Mouse (Mus musculus): ENCODE data around the gene Ppp1r12b. TPM values are rescaled to one million over a fixed set of nuclear protein-coding genes. Genes with fewer than 3 reads are reported as not detected.
A peak's percentile ranks its signal among the peaks of the same experiment; 100 is the strongest.

Ppp1r12b gene
- polyA plus RNA-seq, 1 experiment from 2014 or later: 35.9 TPM

- no peak for ATAC-seq (ENCODE audit: insufficient number of reproducible peaks, insufficient read depth, low FRiP score, low read depth)
- Histone ChIP-seq H3K9ac (ENCODE audit: low read length) (no peak overlapping the region), H3K4me2 (ENCODE audit: low read length) (no peak overlapping the region), H3K4me3 (ENCODE audit: control insufficient read depth in 1 of 2, insufficient read depth in 1 of 2, low read depth in 1 of 2, low read length in 2 of 2) (no peak overlapping the region), H3K9me3 (ENCODE audit: control insufficient read depth, low read length) (no peaks in the 10 kb centered on the region), H3K4me1 (ENCODE audit: control insufficient read depth in 2 of 2, insufficient read depth in 2 of 2, low read length in 2 of 2) (peaks cover 13 to 28% of the 10 kb centered on the region in 2 experiments), H3K27ac (replicated peaks in 1 of 2; ENCODE audit: control insufficient read depth in 1 of 2, insufficient read depth in 1 of 2, low read depth in 2 of 2, low read length in 2 of 2) (peak overlapping the region; percentile 39 to 62; a peak in 3 of 4 replicates), H3K27me3 (ENCODE audit: control insufficient read depth, insufficient read depth, low read length) (no peaks in the 10 kb centered on the region), H3K36me3 (ENCODE audit: control insufficient read depth, insufficient read depth, low read length) (no peaks in the 10 kb centered on the region)
- 56% methylated on average over 4 of the region's 4 CpGs for WGBS
Measured at GRCm38 (mm10) chr1:134940863-134941262, 14.9 kb downstream of the Ppp1r12b start.

DNA sequence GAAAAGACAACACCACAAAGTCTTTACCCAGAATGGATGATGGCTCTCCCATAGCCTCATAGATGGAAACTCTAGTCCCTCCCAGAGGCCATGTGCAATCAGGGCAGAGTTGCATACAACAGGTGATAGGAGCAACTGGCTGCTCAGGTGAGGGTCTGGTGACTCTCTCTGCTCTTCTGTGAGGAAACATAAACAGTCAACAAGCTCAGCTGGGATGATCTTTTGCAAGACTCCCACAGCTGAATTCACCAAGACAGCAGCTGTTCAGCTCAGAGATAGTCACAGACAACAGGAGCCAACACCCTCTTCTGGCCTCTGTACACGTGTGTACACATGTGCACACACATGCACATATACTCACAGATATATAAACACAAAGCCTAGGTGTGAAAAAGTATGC lies 17.5 kb downstream of the Ppp1r12b start:
- Histone ChIP-seq H3K4me3 (ENCODE audit: control insufficient read depth in 1 of 2, insufficient read depth in 1 of 2, low read depth in 1 of 2, low read length in 2 of 2) (no peak overlapping the region), H3K9ac (ENCODE audit: low read length) (no peak overlapping the region), H3K27me3 (ENCODE audit: control insufficient read depth, insufficient read depth, low read length) (no peaks in the 10 kb centered on the region), H3K9me3 (ENCODE audit: control insufficient read depth, low read length) (no peaks in the 10 kb centered on the region), H3K27ac (replicated peaks in 1 of 2; ENCODE audit: control insufficient read depth in 1 of 2, insufficient read depth in 1 of 2, low read depth in 2 of 2, low read length in 2 of 2) (no peak overlapping the region), H3K4me2 (ENCODE audit: low read length) (no peak overlapping the region), H3K36me3 (ENCODE audit: control insufficient read depth, insufficient read depth, low read length) (no peaks in the 10 kb centered on the region), H3K4me1 (ENCODE audit: control insufficient read depth in 2 of 2, insufficient read depth in 2 of 2, low read length in 2 of 2) (peaks cover 19 to 54% of the 10 kb centered on the region in 2 experiments)
- ATAC-seq (ENCODE audit: insufficient number of reproducible peaks, insufficient read depth, low FRiP score, low read depth): no peak
- WGBS: 87% methylated on average over 1 of the region's 1 CpGs

- H3K36me3 ChIP-seq (ENCODE audit: control insufficient read depth, insufficient read depth, low read length): no peaks in the 10 kb centered on the region
- ATAC-seq (ENCODE audit: insufficient number of reproducible peaks, insufficient read depth, low FRiP score, low read depth): no peak
- H3K4me3 ChIP-seq (ENCODE audit: control insufficient read depth in 1 of 2, insufficient read depth in 1 of 2, low read depth in 1 of 2, low read length in 2 of 2): no peak overlapping the region
- peak overlapping the region; percentile 38; the same call in 1 of the 2 replicates for H3K9ac ChIP-seq (ENCODE audit: low read length)
- H3K27ac ChIP-seq (replicated peaks in 1 of 2; ENCODE audit: control insufficient read depth in 1 of 2, insufficient read depth in 1 of 2, low read depth in 2 of 2, low read length in 2 of 2): peak overlapping the region; percentile 20 to 83; a peak in 3 of 4 replicates
- WGBS: 55% methylated on average over 6 of the region's 6 CpGs
- H3K27me3 ChIP-seq (ENCODE audit: control insufficient read depth, insufficient read depth, low read length): no peaks in the 10 kb centered on the region
- no peaks in the 10 kb centered on the region for H3K9me3 ChIP-seq (ENCODE audit: control insufficient read depth, low read length)
- H3K4me1 ChIP-seq (ENCODE audit: control insufficient read depth in 2 of 2, insufficient read depth in 2 of 2, low read length in 2 of 2): peaks cover 26 to 63% of the 10 kb centered on the region in 2 experiments
- peak overlapping the region; percentile 34 for H3K4me2 ChIP-seq (ENCODE audit: low read length)
Measured at GRCm38 (mm10) chr1:134936335-134936734, 19.4 kb downstream of the Ppp1r12b start.

GRCm38 (mm10) chr1:134932431-134932830 lies 23.3 kb downstream of the Ppp1r12b start:
- H3K36me3 ChIP-seq (ENCODE audit: control insufficient read depth, insufficient read depth, low read length): no peaks in the 10 kb centered on the region
- peak overlapping the region; percentile 54 to 64 for H3K27ac ChIP-seq (replicated peaks in 1 of 2; ENCODE audit: control insufficient read depth in 1 of 2, insufficient read depth in 1 of 2, low read depth in 2 of 2, low read length in 2 of 2)
- no peaks in the 10 kb centered on the region for H3K27me3 ChIP-seq (ENCODE audit: control insufficient read depth, insufficient read depth, low read length)
- H3K4me3 ChIP-seq (ENCODE audit: control insufficient read depth in 1 of 2, insufficient read depth in 1 of 2, low read depth in 1 of 2, low read length in 2 of 2): no peak overlapping the region
- H3K9me3 ChIP-seq (ENCODE audit: control insufficient read depth, low read length): peaks cover under 1% of the 10 kb centered on the region; the same call in 1 of the 2 replicates
- ATAC-seq (ENCODE audit: insufficient number of reproducible peaks, insufficient read depth, low FRiP score, low read depth): no peak
- H3K4me2 ChIP-seq (ENCODE audit: low read length): peak overlapping the region; percentile 41
- peaks cover 18 to 57% of the 10 kb centered on the region in 2 experiments for H3K4me1 ChIP-seq (ENCODE audit: control insufficient read depth in 2 of 2, insufficient read depth in 2 of 2, low read length in 2 of 2)
- 27% methylated on average over 7 of the region's 7 CpGs for WGBS
- peak overlapping the region; percentile 18; the same call in 1 of the 2 replicates for H3K9ac ChIP-seq (ENCODE audit: low read length)

- Histone ChIP-seq H3K36me3 (ENCODE audit: control insufficient read depth, insufficient read depth, low read length) (no peaks in the 10 kb centered on the region), H3K4me3 (ENCODE audit: control insufficient read depth in 1 of 2, insufficient read depth in 1 of 2, low read depth in 1 of 2, low read length in 2 of 2) (no peak overlapping the region), H3K27ac (replicated peaks in 1 of 2; ENCODE audit: control insufficient read depth in 1 of 2, insufficient read depth in 1 of 2, low read depth in 2 of 2, low read length in 2 of 2) (peak overlapping the region; percentile 42 to 51), H3K4me1 (ENCODE audit: control insufficient read depth in 2 of 2, insufficient read depth in 2 of 2, low read length in 2 of 2) (peaks cover 11 to 34% of the 10 kb centered on the region in 2 experiments), H3K27me3 (ENCODE audit: control insufficient read depth, insufficient read depth, low read length) (no peaks in the 10 kb centered on the region), H3K4me2 (ENCODE audit: low read length) (no peak overlapping the region), H3K9ac (ENCODE audit: low read length) (no peak overlapping the region), H3K9me3 (ENCODE audit: control insufficient read depth, low read length) (no peaks in the 10 kb centered on the region)
- WGBS: 39% methylated on average over 6 of the region's 6 CpGs
- ATAC-seq (ENCODE audit: insufficient number of reproducible peaks, insufficient read depth, low FRiP score, low read depth): no peak
Measured at GRCm38 (mm10) chr1:134919010-134919409, 36.7 kb downstream of the Ppp1r12b start.

DNA sequence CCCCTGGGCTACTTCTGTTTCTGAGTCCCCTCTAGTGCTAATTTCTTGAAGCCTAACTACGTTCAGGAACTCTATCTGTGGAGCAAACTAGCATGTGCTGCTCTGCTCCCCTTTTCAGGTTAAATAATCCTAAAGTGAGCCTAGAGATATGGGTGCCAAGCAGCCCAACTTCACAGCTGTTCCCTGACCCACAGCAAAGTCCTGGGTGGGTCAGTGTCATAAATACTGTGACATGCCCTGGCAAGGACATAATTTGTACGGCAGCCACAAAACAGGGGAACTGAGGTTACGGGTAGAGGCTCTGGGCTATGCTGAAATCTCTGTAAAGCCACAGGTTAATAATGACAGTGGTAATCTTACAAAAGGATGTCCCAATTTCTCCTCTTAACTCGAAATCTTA lies 40.3 kb downstream of the Ppp1r12b start:
- Histone ChIP-seq H3K36me3 (ENCODE audit: control insufficient read depth, insufficient read depth, low read length) (no peaks in the 10 kb centered on the region), H3K9me3 (ENCODE audit: control insufficient read depth, low read length) (no peaks in the 10 kb centered on the region), H3K27me3 (ENCODE audit: control insufficient read depth, insufficient read depth, low read length) (no peaks in the 10 kb centered on the region), H3K4me2 (ENCODE audit: low read length) (no peak overlapping the region), H3K27ac (replicated peaks in 1 of 2; ENCODE audit: control insufficient read depth in 1 of 2, insufficient read depth in 1 of 2, low read depth in 2 of 2, low read length in 2 of 2) (peak overlapping the region; percentile 53 to 61), H3K4me3 (ENCODE audit: control insufficient read depth in 1 of 2, insufficient read depth in 1 of 2, low read depth in 1 of 2, low read length in 2 of 2) (no peak overlapping the region), H3K9ac (ENCODE audit: low read length) (peak overlapping the region; percentile 16; the same call in 1 of the 2 replicates), H3K4me1 (ENCODE audit: control insufficient read depth in 2 of 2, insufficient read depth in 2 of 2, low read length in 2 of 2) (peaks cover 16 to 57% of the 10 kb centered on the region in 2 experiments)
- ATAC-seq (ENCODE audit: insufficient number of reproducible peaks, insufficient read depth, low FRiP score, low read depth): no peak
- 71% methylated on average over 4 of the region's 4 CpGs for WGBS

GRCm38 (mm10) chr1:134913535-134913934 lies 42.2 kb downstream of the Ppp1r12b start:
- no peak overlapping the region for H3K4me2 ChIP-seq (ENCODE audit: low read length)
- H3K27me3 ChIP-seq (ENCODE audit: control insufficient read depth, insufficient read depth, low read length): no peaks in the 10 kb centered on the region
- WGBS: 79% methylated on average over 4 of the region's 4 CpGs
- H3K9me3 ChIP-seq (ENCODE audit: control insufficient read depth, low read length): no peaks in the 10 kb centered on the region
- no peak for ATAC-seq (ENCODE audit: insufficient number of reproducible peaks, insufficient read depth, low FRiP score, low read depth)
- no peak overlapping the region for H3K9ac ChIP-seq (ENCODE audit: low read length)
- peaks cover 16 to 63% of the 10 kb centered on the region in 2 experiments for H3K4me1 ChIP-seq (ENCODE audit: control insufficient read depth in 2 of 2, insufficient read depth in 2 of 2, low read length in 2 of 2)
- H3K4me3 ChIP-seq (ENCODE audit: control insufficient read depth in 1 of 2, insufficient read depth in 1 of 2, low read depth in 1 of 2, low read length in 2 of 2): no peak overlapping the region
- no peaks in the 10 kb centered on the region for H3K36me3 ChIP-seq (ENCODE audit: control insufficient read depth, insufficient read depth, low read length)
- H3K27ac ChIP-seq (replicated peaks in 1 of 2; ENCODE audit: control insufficient read depth in 1 of 2, insufficient read depth in 1 of 2, low read depth in 2 of 2, low read length in 2 of 2): peak overlapping the region in 1 of 2 experiments; percentile 49; a peak in 2 of 4 replicates

DNA sequence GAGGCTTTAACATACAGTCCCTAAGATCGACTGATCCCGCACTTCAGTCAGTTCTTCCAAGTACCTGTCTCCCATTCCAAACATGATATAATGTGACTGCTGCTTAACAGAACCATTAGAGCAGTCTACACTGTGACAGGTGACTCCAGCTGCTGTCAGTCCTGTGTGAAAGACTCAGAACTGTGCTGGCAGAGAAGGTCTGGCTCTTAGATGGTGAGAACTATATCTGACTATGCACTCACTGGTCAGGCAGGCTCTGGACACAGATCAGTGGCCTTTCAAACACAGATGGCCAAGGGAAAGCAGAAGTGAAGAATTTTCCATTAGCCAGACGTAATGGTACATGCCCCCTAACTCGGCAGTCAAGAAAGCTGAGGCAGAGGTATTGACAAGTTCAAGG lies 43.9 kb downstream of the Ppp1r12b start:
- Histone ChIP-seq H3K27ac (replicated peaks in 1 of 2; ENCODE audit: control insufficient read depth in 1 of 2, insufficient read depth in 1 of 2, low read depth in 2 of 2, low read length in 2 of 2) (peak overlapping the region; percentile 35 to 79), H3K9me3 (ENCODE audit: control insufficient read depth, low read length) (no peaks in the 10 kb centered on the region), H3K36me3 (ENCODE audit: control insufficient read depth, insufficient read depth, low read length) (no peaks in the 10 kb centered on the region), H3K4me1 (ENCODE audit: control insufficient read depth in 2 of 2, insufficient read depth in 2 of 2, low read length in 2 of 2) (peaks cover 16 to 64% of the 10 kb centered on the region in 2 experiments), H3K27me3 (ENCODE audit: control insufficient read depth, insufficient read depth, low read length) (no peaks in the 10 kb centered on the region), H3K4me2 (ENCODE audit: low read length) (no peak overlapping the region), H3K9ac (ENCODE audit: low read length) (no peak overlapping the region), H3K4me3 (ENCODE audit: control insufficient read depth in 1 of 2, insufficient read depth in 1 of 2, low read depth in 1 of 2, low read length in 2 of 2) (no peak overlapping the region)
- no peak for ATAC-seq (ENCODE audit: insufficient number of reproducible peaks, insufficient read depth, low FRiP score, low read depth)
- whole genome bisulfite sequencing: 45% methylated on average over 4 of the region's 4 CpGs
